Mouse (Mus musculus) layer of hippocampus, postnatal 25 days (tissue): ENCODE measurements around the gene Aktip. TPM values are rescaled to one million over a fixed set of nuclear protein-coding genes. Genes with fewer than 3 reads are reported as not detected.

Experiments used
- DNase-seq, 2 experiments: peaks; one replicate each; pipeline ENCODE4 v3.0.0; 2022; ENCODE audit warnings: mixed read lengths in 2 of 2, low spot score in 1 of 2; ENCODE audit errors: extremely low spot score in 1 of 2
- total RNA-seq, 2 experiments: library from RNA; stranded (reverse); gene quantifications; 2 replicates each; pipeline ENCODE4 v1.2.3; 2021

Aktip gene
- 10 to 100 TPM; 88.4 to 92.4 TPM for total RNA-seq

- no peak for DNase-seq
Observed at GRCm38 (mm10) chr8:91199876-91200275, at the start of gene Aktip. Aktip (minus strand) TSS chr8:91199976.

DNA sequence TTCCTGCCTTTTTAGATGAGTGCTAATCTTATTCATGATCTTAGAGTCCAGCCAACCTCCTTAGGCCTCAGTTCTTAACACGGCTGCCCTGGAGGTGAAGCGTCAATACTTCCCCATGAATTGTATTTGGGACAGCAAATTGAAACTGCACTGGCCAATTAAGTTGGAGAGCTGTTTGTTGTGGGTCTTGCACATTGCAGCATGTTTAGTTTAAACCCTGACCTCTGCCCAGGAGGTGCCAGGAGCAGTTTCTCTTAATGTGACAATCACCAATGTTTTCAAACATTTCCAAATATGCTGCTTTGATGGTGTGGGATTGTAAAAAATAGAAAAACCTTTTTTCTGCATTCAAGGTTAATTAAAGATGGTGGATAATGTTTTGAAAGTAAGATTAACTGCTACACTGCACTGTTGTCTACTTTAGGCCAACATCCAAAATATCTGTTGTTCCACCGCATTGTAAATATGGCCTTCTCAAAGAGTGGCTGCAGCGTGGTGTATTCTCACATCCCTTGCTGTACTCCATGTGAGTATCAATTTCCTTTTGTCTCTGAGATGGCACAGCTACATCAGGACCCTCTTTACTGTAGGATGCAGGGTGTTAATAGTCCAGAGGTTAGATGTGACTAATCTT is 46.2 kb upstream of the Aktip start:
- DNase-seq = no peak

- no peak for DNase-seq
Observed at GRCm38 (mm10) chr8:91242721-91243120, 42.9 kb upstream of the Aktip start.

- DNase-seq = no peak
Observed at GRCm38 (mm10) chr8:91241873-91242519, 42.2 kb upstream of the Aktip start.

GRCm38 (mm10) chr8:91241371-91241770 is 41.6 kb upstream of the Aktip start:
- no peak for DNase-seq

GRCm38 (mm10) chr8:91237191-91237590 is 37.4 kb upstream of the Aktip start:
- DNase-seq = no peak

- no peak for DNase-seq
Observed at GRCm38 (mm10) chr8:91234097-91234496, 34.3 kb upstream of the Aktip start.

- no peak for DNase-seq
Observed at GRCm38 (mm10) chr8:91227421-91227841, 27.7 kb upstream of the Aktip start.

DNA sequence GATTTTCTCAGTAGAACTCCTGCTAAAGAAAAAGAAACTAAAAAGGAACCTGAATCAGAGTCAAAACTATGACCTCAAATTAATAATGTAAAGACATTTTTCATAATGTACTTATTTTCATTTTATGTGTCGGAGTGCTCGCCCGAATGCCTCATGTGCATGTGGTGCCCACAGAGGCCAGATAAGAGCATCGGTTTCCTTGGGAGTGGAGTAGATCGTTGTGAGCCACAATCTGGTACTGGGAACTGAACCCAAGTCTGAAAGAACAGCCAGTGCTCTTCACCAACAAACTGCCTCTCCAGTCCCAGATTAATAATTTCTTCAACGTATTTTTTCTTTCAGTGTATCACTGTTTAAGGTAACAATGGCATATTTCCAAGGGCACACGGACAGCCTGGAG is 24.5 kb upstream of the Aktip start:
- DNase-seq = no peak

DNA sequence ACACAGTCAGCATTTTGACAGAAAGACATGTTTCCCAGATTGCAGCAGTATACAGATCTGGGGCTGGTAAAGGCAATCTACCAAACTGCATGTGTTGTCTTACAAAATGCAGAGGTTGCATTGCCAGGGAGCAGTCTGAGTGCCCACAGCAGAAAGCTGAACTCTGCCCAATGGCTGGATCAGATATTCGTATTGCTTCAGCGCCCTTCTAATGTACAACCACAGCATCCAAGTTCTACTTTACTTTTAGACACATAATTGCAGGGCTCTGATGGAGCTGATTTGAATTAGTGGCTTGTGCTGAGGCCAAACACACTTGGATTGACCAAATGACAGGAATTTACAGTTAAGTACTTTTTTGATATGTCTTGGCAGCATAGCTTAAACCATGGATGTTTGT is 22.1 kb upstream of the Aktip start:
- no peak for DNase-seq

DNA sequence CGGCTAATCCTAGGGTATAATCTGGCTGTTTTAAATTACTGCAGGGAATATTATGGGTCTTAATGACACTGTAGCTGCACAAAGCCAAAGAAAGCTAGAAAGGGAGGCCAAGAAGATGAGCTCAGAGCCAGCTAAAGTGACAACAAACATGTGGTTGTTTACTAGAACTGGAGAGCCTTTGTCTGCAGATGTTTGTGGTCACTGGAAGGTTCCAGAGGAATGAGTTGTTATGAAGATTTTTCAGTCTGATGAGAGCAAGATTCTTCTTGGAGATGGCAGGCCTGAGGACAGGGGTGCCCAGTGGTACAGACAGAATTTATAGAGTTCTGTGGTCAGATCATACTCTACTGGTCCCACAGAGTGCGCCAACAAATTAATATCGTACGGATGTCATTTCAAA is 18.5 kb upstream of the Aktip start:
- DNase-seq = no peak

DNA sequence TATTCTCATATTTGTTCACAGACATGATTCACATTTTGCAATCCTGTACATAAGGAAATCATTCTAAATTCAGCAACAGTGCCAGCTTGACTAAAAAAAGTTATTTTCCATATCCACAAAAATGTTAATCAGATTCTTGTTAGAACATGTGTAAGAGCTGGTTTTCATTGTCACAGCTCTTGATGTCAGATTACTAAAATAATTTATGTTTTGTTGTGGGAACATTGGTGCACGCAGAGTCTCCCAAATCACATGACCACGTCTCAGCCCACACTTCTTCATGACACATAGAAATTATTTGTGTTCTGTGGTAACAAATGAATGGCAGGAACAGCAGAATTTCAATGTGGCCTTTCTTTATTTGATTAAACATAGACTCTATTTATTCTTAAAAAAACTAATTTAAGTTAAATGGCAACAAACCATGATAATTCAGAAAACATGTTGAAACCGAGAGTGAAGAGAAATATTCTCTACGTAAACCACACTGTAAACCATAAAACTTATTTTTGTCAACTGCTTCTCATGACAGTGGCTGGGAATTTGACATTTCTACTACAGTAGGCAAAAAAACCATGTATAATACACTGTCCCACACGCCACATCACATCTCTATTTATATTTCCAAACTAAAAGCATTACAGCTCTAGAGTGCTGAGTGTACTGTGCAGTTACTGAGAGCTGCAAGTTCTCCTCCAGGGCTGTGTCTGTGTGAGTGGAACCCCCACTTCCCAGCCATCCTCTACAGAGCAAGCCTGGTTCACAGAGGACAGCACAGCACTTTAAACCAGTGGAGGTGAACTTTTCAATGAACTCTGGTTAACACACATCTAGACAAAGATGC is 17.5 kb upstream of the Aktip start:
- no peak for DNase-seq

GRCm38 (mm10) chr8:91214287-91214686 is 14.5 kb upstream of the Aktip start:
- DNase-seq = no peak

- DNase-seq = no peak
Observed at GRCm38 (mm10) chr8:91212948-91213347, 13.2 kb upstream of the Aktip start.

GRCm38 (mm10) chr8:91209658-91210057 is 9.9 kb upstream of the Aktip start:
- no peak for DNase-seq

DNA sequence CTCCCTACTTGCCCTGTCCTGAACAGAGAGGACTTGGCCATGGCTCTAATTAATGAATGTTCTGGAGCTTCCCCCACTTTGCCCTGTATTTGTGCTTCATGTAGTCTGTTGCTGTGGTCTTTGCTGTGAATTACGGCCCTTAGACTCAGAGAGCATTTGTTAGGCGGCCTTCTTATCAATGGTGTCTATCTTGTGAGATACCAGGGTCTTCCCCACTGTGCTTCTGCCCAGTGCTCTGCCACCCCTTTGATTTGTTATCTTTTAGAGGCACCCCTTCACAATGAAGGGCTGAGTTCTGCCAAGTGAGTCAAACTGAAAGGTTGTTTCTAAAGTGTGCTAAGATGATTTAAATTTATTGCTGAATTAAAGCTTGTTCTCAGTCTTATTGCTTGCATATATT is 7.9 kb upstream of the Aktip start:
- DNase-seq = no peak

- no peak for DNase-seq
Observed at GRCm38 (mm10) chr8:91205897-91206296, 6.1 kb upstream of the Aktip start.

- no peak for DNase-seq
Observed at GRCm38 (mm10) chr8:91201184-91201583, 1.4 kb upstream of the Aktip start.

DNA sequence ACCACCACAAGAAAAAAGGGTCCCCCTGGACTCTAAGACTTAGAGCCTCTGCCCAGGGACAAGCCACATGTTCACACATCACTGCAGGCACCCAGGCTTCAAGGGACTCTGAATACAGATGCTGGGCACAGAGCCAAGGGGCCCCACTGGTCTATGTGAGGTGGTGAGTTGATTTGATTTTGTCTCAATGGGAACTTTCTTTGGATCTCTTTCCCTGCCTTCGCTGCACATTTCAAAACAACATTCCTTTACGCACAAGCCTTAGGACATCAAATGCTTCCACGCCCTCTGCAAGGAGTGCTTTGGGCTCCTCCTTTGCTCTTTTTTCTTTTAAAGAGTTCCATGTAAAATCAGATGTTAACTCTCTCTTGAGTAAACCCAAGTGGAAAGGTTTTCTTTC is 1.7 kb downstream of the Aktip start:
- no peak for DNase-seq

DNA sequence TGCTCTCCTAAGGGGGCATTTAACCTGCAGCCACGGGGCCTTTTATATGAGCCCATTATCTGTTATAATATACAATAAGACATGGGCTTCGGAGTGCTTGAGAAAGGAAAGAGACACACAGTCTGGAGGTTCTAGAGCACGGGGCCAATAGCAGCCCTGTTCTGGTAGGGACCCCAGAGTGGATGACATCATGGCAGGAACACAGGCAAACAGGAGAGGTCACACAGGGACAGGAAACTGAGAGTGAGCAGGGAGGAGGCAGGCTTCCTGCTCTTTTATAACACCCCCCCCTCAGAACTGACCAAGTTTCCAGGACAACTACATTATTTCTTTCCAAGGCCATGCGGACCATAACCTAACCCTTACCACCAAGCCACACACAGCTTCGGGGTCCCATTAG is 2.5 kb downstream of the Aktip start:
- DNase-seq = no peak

DNA sequence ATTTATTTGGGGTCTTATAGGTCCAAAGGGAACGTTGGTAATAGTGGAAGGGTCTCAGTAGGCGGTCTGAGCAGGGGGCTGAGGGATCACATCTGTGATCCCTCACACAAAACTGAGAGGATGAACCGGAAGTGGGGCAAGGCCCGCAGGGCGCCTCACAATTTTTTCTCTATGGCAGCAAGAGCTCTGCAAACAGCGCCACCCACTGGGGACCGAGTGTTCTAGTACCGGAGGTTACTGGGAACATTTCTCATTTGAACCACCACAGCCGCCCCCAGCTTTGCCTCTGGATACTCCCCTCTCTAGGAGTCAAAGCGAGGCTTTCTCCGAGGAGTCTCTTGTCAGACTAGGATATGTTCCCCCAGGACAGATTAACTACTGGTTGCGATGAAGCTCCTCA is 3.1 kb downstream of the Aktip start:
- DNase-seq = no peak

DNA sequence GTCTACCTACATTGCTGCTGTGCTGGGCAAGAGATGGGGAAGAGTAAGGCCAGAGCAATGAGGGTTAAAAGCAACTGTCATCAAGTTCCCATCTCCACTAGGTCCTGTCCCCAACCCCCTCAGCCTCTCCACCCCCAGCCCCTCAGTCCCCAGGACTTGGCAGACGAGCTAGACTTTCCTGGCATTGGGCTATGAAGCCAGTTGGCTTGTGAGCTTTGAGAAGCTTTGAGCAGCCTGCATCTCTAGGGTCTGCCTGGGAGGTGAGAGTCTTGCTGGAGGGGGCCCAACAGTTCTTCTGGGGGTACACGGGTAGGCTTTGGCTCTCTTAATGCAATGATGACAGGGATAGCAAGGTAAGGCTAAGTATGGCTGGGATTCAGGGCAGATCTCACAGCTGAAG is 5.7 kb downstream of the Aktip start:
- no peak for DNase-seq
